In genomic region chr13:28416887-28417286, GRCm38 (mm10) we compare ENCODE assay signal across 7 mouse cellular contexts.
DNase-seq lines count a peak whose midpoint lies in the region; ATAC-seq lines count a peak whose summit lies in the region.

No protein-coding gene starts in this region.

- peak; percentile 44 for DNase-seq in testis, postnatal 10 days (ENCODE audit: low spot score)
- DNase-seq in testis, postnatal 14 days (ENCODE audit: low spot score): no peak
- peak; percentile 58 for DNase-seq in forebrain, embryonic 11.5 days (ENCODE audit: low spot score)
- DNase-seq in kidney, postnatal 14 days: peak; percentile 21
- peak; percentile 31 to 51 for DNase-seq in thymus, adult 18-20 months

- 19% methylated on average over 8 of the region's 8 CpGs for WGBS in forebrain, embryonic 11.5 days
- 69% methylated on average over 8 of the region's 8 CpGs for WGBS in macrophage (ENCODE audit: missing documents)

- H3K27me3 ChIP-seq in forebrain, embryonic 11.5 days (ENCODE audit: control insufficient read depth, insufficient read depth, low read length): no peaks in the 10 kb centered on the region

- H3K36me3 ChIP-seq in forebrain, embryonic 11.5 days (ENCODE audit: control insufficient read depth, insufficient read depth, low read length): no peaks in the 10 kb centered on the region
- H3K36me3 ChIP-seq in macrophage (ENCODE audit: inconsistent target): no peaks in the 10 kb centered on the region

- H3K9me3 ChIP-seq in forebrain, embryonic 11.5 days (ENCODE audit: control insufficient read depth, low read length): no peaks in the 10 kb centered on the region

- peak; percentile 45 for ATAC-seq in forebrain, embryonic 11.5 days (replicated peaks; ENCODE audit: low FRiP score)
- ATAC-seq in granulocyte monocyte progenitor cell, adult 5-6 weeks (replicated peaks; ENCODE audit: poor library complexity, severe bottlenecking): no peak

- H3K4me1 ChIP-seq in forebrain, embryonic 11.5 days (replicated peaks; ENCODE audit: control insufficient read depth, insufficient read depth, low read length): peaks cover 26% of the 10 kb centered on the region

- peak overlapping the region; percentile 88 for H3K27ac ChIP-seq in forebrain, embryonic 11.5 days (ENCODE audit: low read depth, low read length)
- H3K27ac ChIP-seq in macrophage: peak overlapping the region; percentile 77; the same call in 1 of the 2 replicates

- 0 out of 2 replicates have a peak overlapping the region, but pooled peaks have one; percentile 3 for H3K4me3 ChIP-seq in forebrain, embryonic 11.5 days (ENCODE audit: low read depth, low read length)
- H3K4me3 ChIP-seq in macrophage (ENCODE audit: inconsistent target): no peak overlapping the region

- H3K9ac ChIP-seq in forebrain, embryonic 11.5 days (ENCODE audit: low read length): no peak overlapping the region

- peak overlapping the region; percentile 45 for H3K4me2 ChIP-seq in forebrain, embryonic 11.5 days (ENCODE audit: low read depth, low read length, severe bottlenecking)

- H3K79me2 ChIP-seq in macrophage (ENCODE audit: inconsistent target): no peaks in the 10 kb centered on the region; the same call in 1 of the 2 replicates
